Mouse (Mus musculus): ENCODE results near the gene Ccm2. TPM values are rescaled to one million over a fixed set of nuclear protein-coding genes. Genes with fewer than 3 reads are reported as not detected.
A peak's percentile ranks its signal among the peaks of the same experiment; 100 is the strongest.
"Not testable (repeated sequence)": the region's sequence is repeated elsewhere in the genome, so short reads cannot be mapped to it uniquely, and the experiment has no call there.

Gene Ccm2
- polyA plus RNA-seq, 1 experiment from 2014 or later, result 36.0 TPM

- peak overlapping the region; percentile 25; the same call in 1 of the 2 replicates for H3K9ac ChIP-seq (ENCODE audit: low read depth, low read length)
- ATAC-seq (ENCODE audit: low read depth), result peak; percentile 55
- no peaks in the 10 kb centered on the region for H3K27me3 ChIP-seq (ENCODE audit: control insufficient read depth, insufficient read depth, low read depth, low read length)
- H3K4me2 ChIP-seq (ENCODE audit: low read depth, low read length), result 0 out of 2 replicates have a peak overlapping the region, but pooled peaks have one; percentile 8
- H3K36me3 ChIP-seq (ENCODE audit: control insufficient read depth, insufficient read depth), result peaks cover under 1% of the 10 kb centered on the region
- peaks cover 3% of the 10 kb centered on the region; the same call in 1 of the 2 replicates for H3K4me1 ChIP-seq (ENCODE audit: control insufficient read depth, low read depth, low read length)
- peak overlapping the region; percentile 71 for H3K27ac ChIP-seq (ENCODE audit: low read length)
- no peaks in the 10 kb centered on the region for H3K9me3 ChIP-seq (replicated peaks; ENCODE audit: control insufficient read depth, low read length)
- peak overlapping the region; percentile 42 for H3K4me3 ChIP-seq (ENCODE audit: low read depth, low read length)
- 12% methylated on average over 11 of the region's 11 CpGs for WGBS (ENCODE audit: insufficient replicate concordance)
Observed at GRCm38 (mm10) chr11:6519491-6520033, 27.1 kb upstream of the Ccm2 start.

GRCm38 (mm10) chr11:6520507-6521173 is 26.0 kb upstream of the Ccm2 start, which contains the start of gene Myo1g:
Gene Myo1g, minus strand, starts transcription at chr11:6520965.
- Histone ChIP-seq H3K4me3 (ENCODE audit: low read depth, low read length) (peak within 1 kb of the TSS; percentile 42), H3K9me3 (replicated peaks; ENCODE audit: control insufficient read depth, low read length) (no peaks in the 10 kb centered on the region), H3K4me1 (ENCODE audit: control insufficient read depth, low read depth, low read length) (peaks cover 3% of the 10 kb centered on the region; the same call in 1 of the 2 replicates), H3K4me2 (ENCODE audit: low read depth, low read length) (peak within 1 kb of the TSS; percentile 8), H3K36me3 (ENCODE audit: control insufficient read depth, insufficient read depth) (peaks cover 11% of the 10 kb centered on the region), H3K27ac (ENCODE audit: low read length) (peak within 1 kb of the TSS; percentile 71), H3K9ac (ENCODE audit: low read depth, low read length) (peak within 1 kb of the TSS; percentile 25; the same call in 1 of the 2 replicates), H3K27me3 (ENCODE audit: control insufficient read depth, insufficient read depth, low read depth, low read length) (no peaks in the 10 kb centered on the region)
- 12% methylated on average over 7 of the region's 7 CpGs for WGBS (ENCODE audit: insufficient replicate concordance)
- ATAC-seq (ENCODE audit: low read depth), result no peak; the same call in 1 of the 2 replicates

- peaks cover 18% of the 10 kb centered on the region for H3K36me3 ChIP-seq (ENCODE audit: control insufficient read depth, insufficient read depth)
- H3K27me3 ChIP-seq (ENCODE audit: control insufficient read depth, insufficient read depth, low read depth, low read length), result no peaks in the 10 kb centered on the region
- ATAC-seq (ENCODE audit: low read depth), result no peak
- peaks cover 9% of the 10 kb centered on the region for H3K4me1 ChIP-seq (ENCODE audit: control insufficient read depth, low read depth, low read length)
- no peak overlapping the region for H3K27ac ChIP-seq (ENCODE audit: low read length)
- H3K4me2 ChIP-seq (ENCODE audit: low read depth, low read length), result no peak overlapping the region
- no peaks in the 10 kb centered on the region for H3K9me3 ChIP-seq (replicated peaks; ENCODE audit: control insufficient read depth, low read length)
- no peak overlapping the region for H3K4me3 ChIP-seq (ENCODE audit: low read depth, low read length)
- 47% methylated on average over 9 of the region's 9 CpGs for WGBS (ENCODE audit: insufficient replicate concordance)
- H3K9ac ChIP-seq (ENCODE audit: low read depth, low read length), result no peak overlapping the region
Observed at GRCm38 (mm10) chr11:6522782-6523525, 23.7 kb upstream of the Ccm2 start.

GRCm38 (mm10) chr11:6523662-6524088 is 23.0 kb upstream of the Ccm2 start:
- Histone ChIP-seq H3K9ac (ENCODE audit: low read depth, low read length) (no peak overlapping the region), H3K27ac (ENCODE audit: low read length) (no peak overlapping the region), H3K4me3 (ENCODE audit: low read depth, low read length) (no peak overlapping the region), H3K36me3 (ENCODE audit: control insufficient read depth, insufficient read depth) (peaks cover 18% of the 10 kb centered on the region), H3K4me2 (ENCODE audit: low read depth, low read length) (no peak overlapping the region), H3K27me3 (ENCODE audit: control insufficient read depth, insufficient read depth, low read depth, low read length) (no peaks in the 10 kb centered on the region), H3K4me1 (ENCODE audit: control insufficient read depth, low read depth, low read length) (peaks cover 9% of the 10 kb centered on the region), H3K9me3 (replicated peaks; ENCODE audit: control insufficient read depth, low read length) (no peaks in the 10 kb centered on the region)
- no peak for ATAC-seq (ENCODE audit: low read depth)
- 31% methylated on average over 1 of the region's 1 CpGs for WGBS (ENCODE audit: insufficient replicate concordance)

- H3K4me3 ChIP-seq (ENCODE audit: low read depth, low read length), result no peak overlapping the region
- H3K36me3 ChIP-seq (ENCODE audit: control insufficient read depth, insufficient read depth), result peaks cover 18% of the 10 kb centered on the region
- H3K27me3 ChIP-seq (ENCODE audit: control insufficient read depth, insufficient read depth, low read depth, low read length), result no peaks in the 10 kb centered on the region
- H3K4me2 ChIP-seq (ENCODE audit: low read depth, low read length), result no peak overlapping the region
- H3K9ac ChIP-seq (ENCODE audit: low read depth, low read length), result no peak overlapping the region
- H3K4me1 ChIP-seq (ENCODE audit: control insufficient read depth, low read depth, low read length), result peaks cover 14% of the 10 kb centered on the region
- 72% methylated on average over 8 of the region's 8 CpGs for WGBS (ENCODE audit: insufficient replicate concordance)
- no peak overlapping the region for H3K27ac ChIP-seq (ENCODE audit: low read length)
- no peaks in the 10 kb centered on the region for H3K9me3 ChIP-seq (replicated peaks; ENCODE audit: control insufficient read depth, low read length)
- ATAC-seq (ENCODE audit: low read depth), result no peak
Observed at GRCm38 (mm10) chr11:6524165-6524879, 22.4 kb upstream of the Ccm2 start.

- Histone ChIP-seq H3K9me3 (replicated peaks; ENCODE audit: control insufficient read depth, low read length) (no peaks in the 10 kb centered on the region), H3K9ac (ENCODE audit: low read depth, low read length) (no peak overlapping the region), H3K4me3 (ENCODE audit: low read depth, low read length) (no peak overlapping the region), H3K27ac (ENCODE audit: low read length) (no peak overlapping the region), H3K36me3 (ENCODE audit: control insufficient read depth, insufficient read depth) (peaks cover 18% of the 10 kb centered on the region), H3K27me3 (ENCODE audit: control insufficient read depth, insufficient read depth, low read depth, low read length) (no peaks in the 10 kb centered on the region), H3K4me2 (ENCODE audit: low read depth, low read length) (no peak overlapping the region), H3K4me1 (ENCODE audit: control insufficient read depth, low read depth, low read length) (peaks cover 12% of the 10 kb centered on the region)
- WGBS (ENCODE audit: insufficient replicate concordance), result 78% methylated on average over 4 of the region's 4 CpGs
- ATAC-seq (ENCODE audit: low read depth), result no peak
Observed at GRCm38 (mm10) chr11:6524880-6525238, 21.8 kb upstream of the Ccm2 start.

- 81% methylated on average over 1 of the region's 1 CpGs for WGBS (ENCODE audit: insufficient replicate concordance)
- no peak overlapping the region for H3K27ac ChIP-seq (ENCODE audit: low read length)
- H3K4me1 ChIP-seq (ENCODE audit: control insufficient read depth, low read depth, low read length), result peaks cover 12% of the 10 kb centered on the region
Observed at GRCm38 (mm10) chr11:6525241-6525640, 21.4 kb upstream of the Ccm2 start.

GRCm38 (mm10) chr11:6526526-6527255 is 20.0 kb upstream of the Ccm2 start:
- H3K9ac ChIP-seq (ENCODE audit: low read depth, low read length), result peak overlapping the region; percentile 62
- H3K4me2 ChIP-seq (ENCODE audit: low read depth, low read length), result peak overlapping the region; percentile 94
- ATAC-seq (ENCODE audit: low read depth); H3K27me3 ChIP-seq (ENCODE audit: control insufficient read depth, insufficient read depth, low read depth, low read length); H3K9me3 ChIP-seq (replicated peaks; ENCODE audit: control insufficient read depth, low read length): not testable (repeated sequence)
- 8% methylated on average over 10 of the region's 16 CpGs for WGBS (ENCODE audit: insufficient replicate concordance)
- peak overlapping the region; percentile 76 for H3K4me3 ChIP-seq (ENCODE audit: low read depth, low read length)
- peaks cover 12% of the 10 kb centered on the region for H3K4me1 ChIP-seq (ENCODE audit: control insufficient read depth, low read depth, low read length)
- peak overlapping the region; percentile 39 for H3K27ac ChIP-seq (ENCODE audit: low read length)
- H3K36me3 ChIP-seq (ENCODE audit: control insufficient read depth, insufficient read depth), result peaks cover 18% of the 10 kb centered on the region

More at GRCm38 (mm10) chr11:6525241-6525640, 21.4 kb upstream of the Ccm2 start:
- ATAC-seq (ENCODE audit: low read depth), result no peak
- Histone ChIP-seq H3K9me3 (replicated peaks; ENCODE audit: control insufficient read depth, low read length) (no peaks in the 10 kb centered on the region), H3K4me3 (ENCODE audit: low read depth, low read length) (no peak overlapping the region), H3K9ac (ENCODE audit: low read depth, low read length) (no peak overlapping the region), H3K36me3 (ENCODE audit: control insufficient read depth, insufficient read depth) (peaks cover 18% of the 10 kb centered on the region), H3K27me3 (ENCODE audit: control insufficient read depth, insufficient read depth, low read depth, low read length) (no peaks in the 10 kb centered on the region), H3K4me2 (ENCODE audit: low read depth, low read length) (no peak overlapping the region)

All from liver, embryonic 16.5 days (tissue).